8 mouse cellular contexts compared by ENCODE assay signal in genomic region chr2:122701871-122702180, GRCm38 (mm10). TPM values are rescaled to one million over a fixed set of nuclear protein-coding genes. Genes with fewer than 3 reads are reported as not detected.
A peak's percentile ranks its signal among the peaks of the same experiment; 100 is the strongest.
DNase-seq lines count a peak whose midpoint lies in the region; ATAC-seq and TF ChIP-seq lines count a peak whose summit lies in the region.

No protein-coding gene starts in this region.

- H3K9ac ChIP-seq in kidney, embryonic 15.5 days: peak overlapping the region; percentile 71

- H3K79me2 ChIP-seq in myocyte (ENCODE audit: control insufficient read depth, insufficient read depth): peaks cover 49% of the 10 kb centered on the region

- H3K4me2 ChIP-seq in kidney, embryonic 15.5 days: peak overlapping the region; percentile 81
- peak overlapping the region; percentile 72 for H3K4me2 ChIP-seq in myocyte (ENCODE audit: low read depth)

- no peaks in the 10 kb centered on the region for H3K27me3 ChIP-seq in testis, adult 2 months (ENCODE audit: control insufficient read depth, insufficient read depth, low read length)
- peaks cover 11% of the 10 kb centered on the region; the same call in 1 of the 2 replicates for H3K27me3 ChIP-seq in kidney, embryonic 15.5 days
- no peaks in the 10 kb centered on the region for H3K27me3 ChIP-seq in myocyte (ENCODE audit: control insufficient read depth, insufficient read depth, insufficient read length)

- no peaks in the 10 kb centered on the region for H3K9me3 ChIP-seq in kidney, embryonic 15.5 days (replicated peaks)

- no peaks in the 10 kb centered on the region for H3K36me3 ChIP-seq in testis, adult 2 months (ENCODE audit: control insufficient read depth, insufficient read depth, low read length)
- no peaks in the 10 kb centered on the region for H3K36me3 ChIP-seq in kidney, embryonic 15.5 days
- H3K36me3 ChIP-seq in myocyte (ENCODE audit: control insufficient read depth, insufficient read depth): no peaks in the 10 kb centered on the region

- WGBS in kidney, embryonic 15.5 days: under 1% methylated on average over 15 of the region's 15 CpGs

- no peak for ATAC-seq in kidney, embryonic 15.5 days (replicated peaks; ENCODE audit: low FRiP score)

- peak overlapping the region; percentile 98 for H3K4me3 ChIP-seq in testis, adult 2 months (ENCODE audit: control insufficient read depth, low read depth, low read length)
- peak overlapping the region; percentile 86 for H3K4me3 ChIP-seq in kidney, embryonic 15.5 days (replicated peaks)
- peak overlapping the region; percentile 83 for H3K4me3 ChIP-seq in myocyte

- peaks cover 2% of the 10 kb centered on the region for H3K4me1 ChIP-seq in testis, adult 2 months (ENCODE audit: control insufficient read depth, insufficient read depth, low read length)
- H3K4me1 ChIP-seq in kidney, embryonic 15.5 days: peaks cover 12% of the 10 kb centered on the region

- intact Hi-C loops in left cerebral cortex, postnatal 10 days (cut with DNase I): loop anchor here (5.0 kb wide), 1 partner anchor 35 kb away; the partner anchor contains the start of gene Bloc1s6

- peak overlapping the region; percentile 89 for H3K27ac ChIP-seq in testis, adult 2 months (ENCODE audit: control insufficient read depth, insufficient read depth, low read depth, low read length)
- peak overlapping the region; percentile 74 for H3K27ac ChIP-seq in kidney, embryonic 15.5 days

- peak; percentile 26 for DNase-seq in adrenal gland, adult 8-10 months
- DNase-seq in adrenal gland, postnatal 25 days: no peak
- no peak for DNase-seq in testis, postnatal 14 days (ENCODE audit: low spot score)
- no peak for DNase-seq in embryo, embryonic 10 days (ENCODE audit: low spot score)
- no peak for DNase-seq in left cerebral cortex, postnatal 10 days (ENCODE audit: extremely low spot score in 1 of 2, low spot score in 2 of 2)

- no peak for TF ChIP-seq CTCF in testis, adult 2 months (IDR thresholded peaks at IDR 0.05; ENCODE audit: control insufficient read depth, insufficient read depth, insufficient replicate concordance, low read depth, low read length)

- H3ac ChIP-seq in myocyte (ENCODE audit: control insufficient read depth, insufficient read length): peak overlapping the region; percentile 92

- no peak for TF ChIP-seq POLR2A in testis, adult 2 months (IDR thresholded peaks at IDR 0.05; ENCODE audit: control insufficient read depth, low read depth, low read length)
- TF ChIP-seq POLR2A in myocyte (IDR thresholded peaks at IDR 0.05; ENCODE audit: insufficient read length, low read depth): no peak

TF ChIP-seq in myocyte, 11 proteins besides CTCF, POLR2A, EP300 and RAD21:
- TF ChIP-seq TCF12 (IDR thresholded peaks at IDR 0.05; ENCODE audit: insufficient read depth, poor library complexity, severe bottlenecking) (no peak), POLR2AphosphoS2 (IDR thresholded peaks at IDR 0.05; ENCODE audit: insufficient read length, low read depth) (no peak)

RNA-seq across cellular contexts. Expression of gene Slc30a4, which starts 0.6 kb away (rescaled TPM):
- total RNA-seq in adrenal gland, adult 8-10 months (2022): 10 to 100 TPM; 30.6 to 35.3 (median 33.9) TPM
- total RNA-seq in adrenal gland, postnatal 25 days (2021): 30.5 and 34.2 TPM in 2 replicates
- 34.9 and 39.5 TPM in 2 replicates for polyA plus RNA-seq in testis, adult 2 months (2012; rRNA removed)
- polyA plus RNA-seq in kidney, embryonic 15.5 days (2015; fragmentation: Nextera tagmentation; extraction: Ambion mirVana): 6.9 TPM in 2 replicates
- polyA plus RNA-seq in myocyte (2012; fragmentation: generic; extraction: Trizol): 17.7 TPM
- 10 to 100 TPM; 37.6 to 38.7 TPM for total RNA-seq in left cerebral cortex, postnatal 10 days (2021)

RNA-seq across cellular contexts. Expression of gene Bloc1s6, which starts 36.5 kb away (rescaled TPM):
- 10 to 100 TPM; 30.2 to 38.8 (median 32.1) TPM for total RNA-seq in adrenal gland, adult 8-10 months (2022)
- 26.2 and 38.4 TPM in 2 replicates for total RNA-seq in adrenal gland, postnatal 25 days (2021)
- polyA plus RNA-seq in testis, adult 2 months (2012; rRNA removed): 21.8 and 36.7 TPM in 2 replicates
- 50.0 and 54.0 TPM in 2 replicates for polyA plus RNA-seq in kidney, embryonic 15.5 days (2015; fragmentation: Nextera tagmentation; extraction: Ambion mirVana)
- 16.0 TPM for polyA plus RNA-seq in myocyte (2012; fragmentation: generic; extraction: Trizol)
- total RNA-seq in left cerebral cortex, postnatal 10 days (2021): 10 to 100 TPM; 41.7 to 44.0 TPM
